Mouse (Mus musculus) kidney, postnatal 14 days (tissue): ENCODE measurements around the gene Atrip.

Experiments
- DNase-seq: peaks from one replicate; pipeline ENCODE4 v3.0.0; 2022; ENCODE audit warnings: mixed read lengths

Gene Atrip

DNA sequence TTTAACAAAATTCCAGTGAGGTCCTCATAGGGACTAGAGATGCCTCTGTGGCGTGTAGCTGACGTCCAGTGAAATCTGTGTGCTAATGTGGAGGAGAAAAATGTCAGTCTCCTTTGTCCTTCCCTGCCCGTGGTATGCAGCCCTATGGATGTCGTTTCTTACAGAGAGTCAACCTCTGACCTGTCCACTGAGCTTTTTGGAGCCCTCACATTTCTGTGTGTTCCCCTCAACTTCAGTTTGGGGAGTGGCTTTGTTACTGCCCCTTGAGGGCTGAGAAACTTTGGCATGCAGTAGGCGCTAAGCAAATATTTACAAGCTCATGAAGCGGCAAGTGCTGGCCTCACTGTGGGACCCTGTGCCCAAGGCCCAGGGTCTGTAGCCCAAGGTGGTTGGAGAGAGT lies 23.4 kb upstream of the Atrip start:
- no peak for DNase-seq

DNA sequence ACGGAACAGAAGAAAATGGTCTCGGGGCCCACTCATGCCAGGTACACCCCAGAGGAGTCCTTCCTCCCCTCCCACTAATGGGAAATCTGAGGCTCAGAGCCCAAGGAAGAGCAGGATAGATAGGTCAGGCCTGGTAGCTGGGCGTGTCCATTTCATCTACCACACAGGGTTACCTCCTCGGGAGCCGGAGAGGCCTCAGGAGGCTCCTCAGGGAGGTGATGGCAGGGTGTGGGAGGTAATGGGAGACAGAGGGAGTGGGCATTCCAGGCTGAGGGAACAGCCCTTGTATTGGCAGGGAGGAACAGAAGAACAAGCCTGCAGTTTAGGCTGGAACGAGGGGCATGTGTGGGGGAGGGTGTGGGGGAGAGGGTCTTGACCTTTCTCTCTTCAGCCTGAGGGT lies 22.9 kb upstream of the Atrip start:
- no peak for DNase-seq

DNA sequence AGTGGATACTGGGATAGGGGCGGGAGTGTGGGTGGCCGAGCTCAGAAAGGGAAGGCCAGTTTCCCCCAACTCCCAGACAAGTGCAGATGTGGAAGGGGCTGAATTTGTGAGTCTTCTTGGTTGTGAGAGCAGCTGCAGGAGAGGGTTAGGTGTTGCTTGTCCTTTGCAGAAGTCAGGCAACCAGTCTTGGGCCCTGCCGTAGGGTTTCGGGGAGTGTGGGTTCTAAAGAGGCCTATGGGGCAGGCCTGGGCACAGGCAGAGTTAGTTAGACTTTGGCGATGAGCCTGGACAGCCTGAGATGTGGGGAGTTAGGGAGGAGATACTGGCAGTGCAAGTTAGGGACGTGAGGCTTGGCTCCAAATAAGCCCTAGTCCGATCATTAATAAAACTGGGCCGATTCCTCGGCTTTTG lies 22.3 kb upstream of the Atrip start:
- no peak for DNase-seq

DNA sequence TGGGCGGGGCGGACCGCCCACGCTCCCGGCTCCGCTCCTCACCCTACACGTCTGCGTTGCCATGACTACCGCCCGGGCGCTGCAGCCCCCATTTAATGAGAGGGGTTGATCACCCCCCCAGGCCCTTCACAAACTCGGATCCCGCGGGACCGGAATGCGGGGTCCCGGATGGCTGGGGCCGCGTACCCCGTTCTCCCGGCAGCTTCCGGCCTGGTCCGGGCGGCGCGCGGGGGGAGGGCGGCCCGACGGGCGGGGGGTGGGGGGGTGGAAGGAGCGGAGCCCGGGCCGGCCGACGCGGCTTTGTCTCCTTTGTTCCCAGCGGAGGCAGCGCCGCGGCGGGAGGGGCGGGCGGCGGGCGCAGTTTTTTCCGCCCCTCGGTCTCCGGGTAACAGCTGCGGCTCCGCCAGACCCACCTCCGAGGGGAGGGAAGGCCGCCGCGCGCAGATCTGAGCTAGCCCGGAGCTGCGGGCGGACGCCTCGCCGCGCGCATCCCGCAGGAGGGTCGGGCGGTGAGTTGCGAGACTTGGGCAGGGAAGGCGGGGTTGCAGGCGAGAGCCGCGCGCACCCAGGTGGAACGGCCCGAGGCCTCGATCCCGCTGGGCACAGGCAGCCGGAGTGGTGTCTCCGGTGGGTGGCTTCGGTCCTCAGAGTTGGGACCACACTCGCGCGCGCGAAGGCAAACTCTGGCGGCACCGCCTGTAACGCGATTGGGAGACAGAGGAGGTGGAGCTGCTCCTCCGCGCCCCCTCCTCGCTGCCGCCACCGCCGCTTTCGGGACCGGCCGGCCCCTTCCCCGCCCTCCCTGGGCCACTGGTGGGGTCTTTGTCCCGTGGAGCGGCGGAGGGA lies 21.4 kb upstream of the Atrip start, which contains the start of gene Plxnb1:
TSS of gene Plxnb1 (plus strand) at position 253 of the 846 bp plus-strand sequence.
- peak; percentile 86 for DNase-seq

DNA sequence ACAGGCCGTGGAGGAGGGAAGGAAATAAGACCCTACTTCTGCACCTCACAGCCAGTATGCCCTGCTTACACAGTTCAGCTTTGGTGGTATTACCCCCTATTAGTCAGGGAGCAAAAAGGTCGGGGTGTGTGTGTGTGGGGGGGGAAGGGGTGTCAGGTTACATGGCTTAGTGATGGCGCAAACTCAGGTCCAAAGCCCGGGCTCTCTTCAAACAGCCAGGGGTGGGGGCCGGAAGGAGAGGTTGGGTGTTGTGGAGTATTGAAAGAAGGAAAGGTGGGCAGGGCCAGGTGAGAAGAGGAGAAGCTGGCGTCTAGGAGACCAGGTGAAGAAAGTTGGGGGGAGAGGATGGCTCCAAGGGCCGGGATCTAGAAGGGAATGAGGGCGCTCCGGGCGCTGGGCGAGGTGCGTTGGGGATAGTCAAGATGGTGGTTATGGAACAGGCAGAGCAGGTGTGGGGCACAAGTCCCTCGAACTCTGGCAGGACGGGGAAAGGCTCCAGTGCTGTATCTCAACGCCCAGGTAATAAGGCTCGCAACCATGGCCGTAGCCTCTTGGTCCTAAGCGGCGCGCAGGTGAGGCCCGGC lies 20.7 kb upstream of the Atrip start:
- peak; percentile 54 for DNase-seq

DNA sequence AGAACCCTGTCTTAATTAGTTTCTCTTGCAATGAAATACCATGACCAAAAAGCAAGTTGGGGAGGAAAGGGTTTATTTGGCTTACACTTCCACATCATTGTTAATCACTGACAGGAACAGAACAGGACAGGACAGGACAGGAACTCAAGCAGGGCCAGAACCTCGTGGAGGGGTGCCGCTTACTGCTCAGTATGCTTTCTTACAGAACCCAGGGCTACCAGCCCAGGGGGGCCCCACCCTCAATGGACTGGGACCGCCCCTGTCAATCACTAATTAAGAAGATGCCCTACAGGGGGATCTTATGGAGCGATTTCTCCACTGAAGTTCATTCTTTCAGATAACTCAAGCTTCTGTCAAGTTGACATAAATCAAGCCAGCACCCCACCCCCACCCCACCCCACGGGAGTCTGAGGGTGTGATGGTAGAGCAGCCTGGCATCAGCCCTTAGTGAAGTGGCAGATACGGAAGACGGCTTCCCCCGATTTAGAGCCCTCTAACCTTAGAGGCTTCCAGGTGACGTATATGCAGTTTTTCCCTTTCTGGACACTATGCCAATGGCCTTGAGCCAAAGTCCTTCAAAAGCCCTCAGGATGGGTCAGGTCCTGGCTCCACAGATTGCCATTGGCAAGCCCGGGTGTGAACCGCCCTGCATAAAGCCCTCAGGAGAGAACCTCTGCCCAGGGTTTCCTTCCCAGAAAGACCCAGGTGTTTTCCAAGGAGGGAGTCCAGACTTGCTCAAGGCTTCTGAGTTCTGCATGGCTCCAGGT lies 20.0 kb upstream of the Atrip start:
- peak; percentile 67 for DNase-seq

DNA sequence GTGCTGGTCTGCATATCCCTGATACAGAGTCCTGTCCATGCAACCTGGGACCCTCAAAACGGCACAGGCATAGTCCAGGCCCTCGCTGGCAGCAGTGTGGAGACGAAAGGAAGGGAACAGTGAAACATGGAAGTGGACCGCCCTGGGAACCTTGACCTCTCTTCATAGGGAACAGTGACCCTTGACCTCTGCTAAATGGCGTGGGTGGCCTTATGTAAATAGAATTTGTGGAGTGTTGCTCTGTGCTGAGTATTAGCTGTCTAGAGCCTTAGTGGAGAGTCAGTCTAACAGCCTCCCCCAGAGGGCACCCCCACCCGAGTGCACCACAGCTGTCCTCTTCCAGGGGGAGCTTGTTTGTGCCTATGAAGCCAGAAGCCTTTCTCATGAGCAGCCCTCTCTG lies 18.9 kb upstream of the Atrip start:
- DNase-seq, result no peak

DNA sequence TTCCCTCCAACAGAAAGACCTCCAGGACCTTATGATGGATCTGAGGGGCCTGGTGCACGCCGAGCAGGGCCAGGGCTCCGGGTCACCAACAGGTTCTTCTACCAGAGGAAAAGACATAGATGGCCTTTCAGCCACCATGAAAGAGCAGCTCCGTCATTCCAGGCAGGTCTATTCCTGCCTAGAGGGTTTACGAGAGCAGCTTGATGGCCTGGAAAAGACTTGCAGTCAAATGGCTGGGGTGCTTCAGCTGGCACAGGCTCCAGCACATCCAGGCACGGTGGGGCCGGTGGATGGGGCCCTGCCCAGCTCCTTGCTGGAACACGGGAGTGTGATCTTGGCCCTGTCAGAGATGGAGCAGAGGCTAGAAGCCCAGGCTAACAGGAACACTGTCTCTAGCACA lies 17.9 kb upstream of the Atrip start:
- no peak for DNase-seq

DNA sequence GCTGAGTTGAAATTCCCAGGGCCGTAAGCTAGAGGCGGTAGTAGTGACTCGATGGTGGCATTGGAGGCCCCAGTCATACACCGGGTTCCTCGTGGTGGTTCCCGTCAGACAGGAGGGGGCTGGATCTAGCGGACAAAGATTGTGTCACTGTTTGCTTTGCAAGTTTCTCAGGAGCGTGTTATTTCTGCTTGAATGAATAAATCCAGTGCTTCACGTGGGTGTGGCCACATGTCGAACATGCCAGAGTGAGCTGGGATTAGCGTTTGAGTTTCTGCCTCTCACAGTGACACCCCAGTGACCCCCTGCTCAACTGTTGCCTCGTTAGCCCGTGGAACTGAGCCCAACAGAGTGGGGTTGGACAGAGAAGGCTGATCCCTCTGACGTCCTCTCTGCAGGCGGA lies 16.5 kb upstream of the Atrip start:
- no peak for DNase-seq

DNA sequence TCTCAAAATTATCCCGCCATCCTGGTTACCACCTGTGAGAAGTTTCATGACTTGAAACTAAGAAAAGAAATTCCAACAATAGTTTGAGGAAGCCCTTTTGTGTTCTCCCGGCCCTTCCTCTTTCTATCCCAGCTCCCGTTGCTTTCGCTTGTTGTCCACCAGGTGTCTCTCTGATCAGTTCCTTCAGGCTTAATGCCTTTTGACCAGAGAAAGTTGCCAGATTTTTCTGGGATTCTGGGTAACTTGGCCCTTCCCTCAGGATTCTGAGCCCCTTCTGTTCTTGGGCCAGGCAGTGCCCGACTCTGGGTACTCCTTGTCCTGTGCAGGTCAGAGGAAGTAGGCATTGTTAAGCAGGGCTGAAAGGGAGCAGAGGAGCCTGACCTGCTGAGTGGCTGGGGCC lies 14.1 kb upstream of the Atrip start:
- DNase-seq, result peak; percentile 45

DNA sequence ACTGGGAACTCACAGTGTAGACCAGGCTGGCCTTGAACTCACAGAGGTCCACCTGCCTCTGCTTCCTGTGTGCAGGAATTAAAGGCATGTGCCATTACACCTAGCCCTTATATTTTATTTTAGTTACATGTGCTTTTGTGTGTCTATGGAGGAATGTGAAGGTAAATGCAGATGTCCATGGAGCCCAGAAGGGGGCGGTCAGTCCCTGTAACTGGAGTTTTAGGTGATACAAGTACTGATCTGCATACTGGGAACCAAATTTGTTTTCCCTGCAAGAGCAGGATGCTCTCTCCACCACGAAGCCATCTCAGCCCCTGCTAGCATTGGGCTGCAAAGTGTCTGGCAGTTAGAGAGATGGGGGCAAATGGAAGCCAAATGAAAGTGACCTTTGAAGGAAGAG lies 11.0 kb upstream of the Atrip start:
- no peak for DNase-seq

DNA sequence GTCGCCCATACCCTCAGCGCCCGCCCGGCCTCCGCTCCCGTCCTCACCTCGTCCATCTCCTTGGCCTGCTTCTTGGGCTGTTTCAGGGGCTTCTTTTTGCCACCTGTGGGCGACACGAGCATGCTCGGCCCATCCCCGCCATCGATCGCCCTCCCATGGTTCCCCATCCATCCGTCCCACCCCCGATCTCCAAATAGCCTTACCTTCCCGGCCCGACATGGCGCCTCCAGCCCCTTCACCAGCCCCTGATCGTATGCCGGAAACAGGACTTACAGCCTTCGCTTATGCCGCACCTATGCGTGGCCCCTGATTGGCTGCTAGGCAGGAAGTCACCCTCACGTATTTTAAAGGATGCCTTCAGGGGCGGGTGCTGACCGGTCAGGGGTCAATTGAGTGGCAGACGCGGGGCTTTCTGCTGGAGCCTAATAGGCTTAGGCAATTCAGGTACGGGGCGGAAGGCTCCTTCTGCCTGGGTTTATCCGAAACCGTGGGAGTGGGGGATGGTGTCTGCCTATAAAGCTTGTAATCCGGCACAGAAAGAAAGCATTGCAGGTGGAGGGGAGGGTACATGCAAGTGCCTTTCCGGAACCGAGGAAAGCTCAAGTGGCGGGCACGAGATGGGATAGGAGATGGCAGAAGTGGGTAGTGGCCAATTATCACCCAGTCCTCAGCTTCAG lies 8.3 kb upstream of the Atrip start, which contains the start of the genes Ccdc51 and Tma7:
TSS of gene Ccdc51 (plus strand) at position 370 of the 677 bp plus-strand sequence.
TSS of gene Tma7 (minus strand) at position 464 of the 677 bp plus-strand sequence.
- peak; percentile 91 for DNase-seq

DNA sequence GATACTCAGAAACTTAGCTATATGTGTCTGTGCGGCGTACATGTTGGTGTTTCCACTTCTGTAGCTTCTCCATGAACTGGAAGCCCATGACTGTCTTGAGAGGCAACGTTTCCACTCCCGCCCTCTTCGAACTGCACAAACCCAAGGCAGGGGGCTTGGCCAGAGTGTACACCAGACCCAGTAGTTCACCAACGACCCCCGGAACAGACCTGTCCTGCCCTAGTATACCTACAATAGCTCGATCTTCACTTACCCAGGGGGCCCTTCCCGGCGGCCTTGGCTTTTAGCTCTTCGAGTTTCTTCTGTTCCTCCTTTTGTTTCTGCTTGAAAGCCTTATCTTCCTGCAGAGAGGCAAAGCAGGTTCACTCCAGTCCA lies 7.8 kb upstream of the Atrip start:
- DNase-seq, result no peak

DNA sequence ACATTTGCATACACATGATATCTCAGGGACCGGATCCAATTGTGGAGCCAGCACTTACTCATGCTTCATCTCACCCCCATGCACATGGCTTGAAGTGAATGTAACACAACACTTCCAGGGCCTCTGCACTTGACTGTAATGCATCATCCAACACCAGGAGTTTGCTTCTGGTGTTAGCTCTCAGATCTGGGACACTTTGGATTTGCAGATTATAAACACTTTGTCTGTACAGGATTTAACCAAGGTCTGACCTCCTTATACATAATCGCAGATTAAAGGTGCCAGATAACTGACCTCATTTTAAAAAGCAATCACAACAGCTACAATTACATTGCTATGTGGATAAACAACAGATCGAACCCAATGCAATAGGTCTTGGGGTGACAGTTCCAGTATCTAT lies 6.6 kb upstream of the Atrip start:
- DNase-seq, result no peak

DNA sequence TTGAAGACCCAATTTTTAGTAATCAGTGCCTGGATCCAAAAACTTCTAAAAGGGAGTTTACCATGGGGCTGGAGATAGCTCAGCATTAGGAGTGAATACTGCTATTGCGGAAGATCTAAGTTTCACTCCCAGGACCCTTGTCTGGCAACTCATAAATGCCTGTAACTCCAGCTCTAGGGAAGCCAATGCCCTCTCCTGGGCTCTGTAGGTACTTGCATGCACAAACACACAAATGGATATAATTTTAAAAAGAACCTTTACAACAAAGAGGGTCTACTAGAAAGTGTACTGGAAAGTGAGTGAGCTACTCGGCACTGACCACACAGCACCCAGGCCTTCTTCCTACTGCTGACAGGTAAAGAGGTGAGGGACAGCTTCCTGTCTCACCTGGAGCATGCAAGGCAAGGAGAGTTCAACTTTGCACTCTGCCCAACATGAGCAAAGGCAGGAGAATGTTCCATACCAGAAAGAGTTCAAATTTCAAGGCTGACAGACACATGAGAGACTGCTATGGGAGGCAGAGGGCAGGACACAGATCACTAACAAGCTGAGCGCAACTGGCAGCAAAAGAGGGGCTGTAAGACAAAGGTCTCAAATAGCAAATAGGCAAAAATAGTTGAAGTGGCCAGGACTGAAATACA lies 5.7 kb downstream of the Atrip start:
- DNase-seq, result peak; percentile 30

DNA sequence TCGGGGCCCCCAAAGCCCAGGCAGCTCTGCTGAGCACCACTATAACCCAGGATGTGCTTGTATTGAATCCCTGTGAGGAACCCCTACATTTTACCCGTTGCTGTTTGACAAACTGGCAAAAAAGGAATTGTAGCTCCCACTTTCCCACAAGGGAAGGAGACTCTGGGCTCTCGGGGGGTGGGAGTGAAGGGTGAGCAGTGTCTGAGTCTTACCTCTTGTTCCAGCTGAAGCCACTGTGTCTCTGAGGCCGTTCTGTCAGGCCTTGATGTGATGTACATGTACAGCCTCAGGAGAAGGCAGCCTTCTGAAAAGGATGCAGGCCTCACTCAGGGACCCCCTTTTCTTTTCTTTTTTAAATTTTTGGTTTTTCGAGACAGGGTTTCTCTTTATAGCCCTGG lies 13.0 kb downstream of the Atrip start:
- DNase-seq, result no peak

DNA sequence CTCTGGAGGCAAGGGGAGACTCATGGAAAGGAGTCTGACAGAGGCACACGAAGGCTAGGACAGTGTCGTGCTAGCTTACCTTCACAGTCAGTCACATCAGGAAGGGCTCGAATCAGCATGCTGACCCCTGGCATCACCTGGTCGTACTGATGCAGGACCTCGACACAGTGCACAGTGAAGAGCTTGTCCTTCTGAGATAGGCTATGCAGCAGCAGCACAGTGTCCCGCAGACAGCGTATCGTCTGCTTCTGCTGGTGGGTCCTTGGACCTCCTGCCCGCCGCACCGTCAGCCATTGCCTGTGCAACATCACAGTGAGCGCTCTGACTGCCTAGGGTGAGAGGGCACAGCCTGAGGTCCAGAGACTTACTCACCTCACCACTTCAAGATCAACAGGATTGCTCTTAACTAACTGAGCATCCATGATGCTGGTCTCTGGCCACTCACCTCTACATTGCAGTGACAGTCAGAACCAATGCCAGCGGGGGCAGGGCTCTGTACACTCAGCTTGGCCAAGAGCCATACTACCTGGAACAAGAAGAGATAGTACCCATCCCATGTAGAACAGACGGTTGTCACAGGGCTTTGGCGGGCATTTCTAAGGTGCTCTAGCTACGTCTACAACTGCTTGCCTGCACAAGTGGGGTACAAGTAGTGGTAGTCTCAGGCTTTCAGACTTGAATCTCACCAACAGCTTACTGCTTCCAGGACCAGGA lies 13.6 kb downstream of the Atrip start:
- no peak for DNase-seq

DNA sequence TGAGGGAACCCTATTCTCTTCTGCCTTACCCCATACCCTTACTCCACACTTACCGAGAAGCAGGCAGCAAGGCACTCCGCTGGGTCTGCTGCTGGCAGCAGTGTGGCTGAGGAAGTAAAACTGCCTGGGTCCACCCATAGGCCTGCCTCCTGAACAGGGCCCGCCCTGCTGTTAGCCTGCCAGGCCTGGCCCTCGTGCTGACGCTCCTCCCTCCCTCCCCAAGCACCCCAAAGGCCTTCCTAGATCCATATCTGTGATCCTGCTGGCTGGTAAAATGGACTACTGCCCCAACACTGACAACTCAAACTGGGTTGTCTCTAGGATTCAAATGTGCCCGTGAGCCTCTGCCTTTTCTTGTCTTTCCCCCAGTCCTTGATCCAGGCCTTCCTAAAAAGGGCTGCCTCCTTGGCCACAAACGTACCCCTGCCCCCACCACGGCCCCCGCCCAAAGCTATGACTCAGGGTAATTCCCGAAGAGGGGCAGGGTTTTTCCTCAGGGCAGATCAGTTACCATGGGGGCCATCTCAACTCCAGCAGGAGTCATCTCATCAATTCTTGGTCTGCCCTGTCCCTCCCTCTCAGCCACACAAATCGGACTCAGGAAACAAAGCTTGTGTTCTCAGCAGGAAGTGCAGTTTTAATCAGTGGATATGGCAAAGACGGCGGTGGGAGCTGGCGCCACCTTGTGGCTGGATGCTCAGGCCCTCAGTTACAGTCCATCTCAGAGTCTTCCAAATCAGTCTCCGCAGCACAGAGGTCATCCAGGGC lies 14.6 kb downstream of the Atrip start, which contains the start of gene Trex1:
TSS of gene Trex1 (minus strand) at position 599 of the 768 bp plus-strand sequence.
- DNase-seq, result peak; percentile 93

DNA sequence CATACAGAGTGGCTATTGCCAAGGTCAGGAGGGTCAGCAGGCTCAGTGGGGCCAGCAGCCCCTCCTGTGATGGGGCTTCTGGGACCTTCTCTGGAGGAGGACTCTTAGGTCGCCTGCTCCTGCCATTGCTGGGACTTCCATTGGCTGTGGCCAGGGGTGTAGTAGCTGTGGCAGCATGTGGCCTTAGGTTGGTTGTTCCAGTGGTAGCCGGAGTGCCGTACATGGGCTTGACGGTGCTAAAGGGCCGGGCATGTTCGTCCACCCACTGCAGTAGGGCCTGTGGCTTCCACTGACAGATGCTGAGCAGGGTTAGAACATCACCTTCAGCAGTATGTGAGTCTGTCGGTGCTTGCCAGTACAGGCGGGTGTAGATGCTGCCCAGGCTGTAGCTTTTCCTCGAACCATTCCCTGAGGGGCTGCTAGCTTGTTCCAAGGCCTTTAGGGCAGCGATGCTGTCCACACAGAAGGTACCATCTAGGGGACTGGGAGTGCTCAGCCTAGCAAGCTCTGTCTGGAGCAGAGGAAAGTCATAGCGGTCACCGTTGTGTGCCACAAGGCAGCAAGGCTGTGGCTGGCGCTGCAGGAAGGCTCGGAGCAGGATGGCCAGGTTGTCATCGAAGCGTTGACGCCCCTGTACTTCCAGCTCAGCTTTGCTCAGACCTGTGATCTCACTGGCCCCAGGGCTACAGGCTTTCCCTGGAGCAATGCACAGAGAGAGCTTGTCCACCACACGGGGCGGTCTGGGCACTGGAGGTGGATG lies 15.7 kb downstream of the Atrip start:
- no peak for DNase-seq

DNA sequence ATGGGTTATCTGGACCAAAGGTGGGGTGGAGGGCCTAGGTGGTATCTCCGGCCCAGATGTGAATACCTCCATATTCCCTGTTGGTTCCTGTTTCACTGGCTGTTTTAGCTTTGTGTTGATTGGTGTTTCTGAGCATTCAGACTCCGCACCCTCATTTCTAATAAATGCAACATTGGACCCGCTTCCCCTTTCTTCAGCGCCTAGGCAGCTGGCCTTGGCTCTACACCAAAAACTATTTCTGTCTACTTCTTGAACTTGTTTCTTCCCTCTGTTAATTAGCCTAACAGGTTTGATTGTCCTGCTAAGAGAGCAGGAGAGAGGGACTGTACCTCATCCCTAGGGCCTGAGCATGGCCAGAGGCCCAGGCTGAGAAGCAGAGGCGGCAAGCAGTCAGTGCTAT lies 16.4 kb downstream of the Atrip start:
- no peak for DNase-seq
